Mouse (Mus musculus) liver, embryonic 13.5 days (tissue): ENCODE measurements around the gene Prr12. TPM values are rescaled to one million over a fixed set of nuclear protein-coding genes. Genes with fewer than 3 reads are reported as not detected.
A peak's percentile ranks its signal among the peaks of the same experiment; 100 is the strongest.

Source experiments
- ATAC-seq: fragments of 200-750 bp; cut with Nextera tagmentation; 2 replicates; pipeline ENCODE4 v1.8.0; 2017; ENCODE audit warnings: low read depth, mild to moderate bottlenecking, moderate number of reproducible peaks, moderate library complexity
- DNase-seq: peaks from one replicate; pipeline ENCODE4 v3.0.0; 2022
- H3K27ac ChIP-seq: fragments of 300-500 bp; sonication (generic); 2 replicates; pipeline ENCODE4 v1.5.1; 2015; ENCODE audit warnings: moderate library complexity, mild to moderate bottlenecking, inconsistent platforms
- H3K27me3 ChIP-seq: fragments of 300-500 bp; sonication (generic); 2 replicates; pipeline ENCODE4 v1.6.1; 2015; ENCODE audit warnings: mild to moderate bottlenecking, inconsistent platforms
- H3K36me3 ChIP-seq: fragments of 300-500 bp; sonication (generic); 2 replicates; pipeline ENCODE4 v1.6.1; 2015; ENCODE audit warnings: mild to moderate bottlenecking, inconsistent platforms
- H3K4me1 ChIP-seq: fragments of 300-500 bp; sonication (generic); replicated peaks from 2 replicates; pipeline ENCODE4 v1.6.1; 2015; ENCODE audit warnings: inconsistent platforms
- H3K4me2 ChIP-seq: fragments of 300-500 bp; sonication (generic); 2 replicates; pipeline ENCODE4 v1.6.1; 2015; ENCODE audit warnings: inconsistent platforms, mild to moderate bottlenecking, moderate library complexity
- H3K4me3 ChIP-seq: fragments of 300-500 bp; sonication (generic); replicated peaks from 2 replicates; pipeline ENCODE4 v1.5.1; 2015; ENCODE audit warnings: mild to moderate bottlenecking, inconsistent platforms
- H3K9ac ChIP-seq: fragments of 300-500 bp; sonication (generic); 2 replicates; pipeline ENCODE4 v1.6.1; 2015; ENCODE audit warnings: mild to moderate bottlenecking, inconsistent platforms
- H3K9me3 ChIP-seq: fragments of 300-500 bp; sonication (generic); replicated peaks from 2 replicates; pipeline ENCODE4 v1.6.1; 2016; ENCODE audit warnings: inconsistent platforms
- WGBS: fragments of 180-500 bp; shearing (Covaris S2); methylation state at CpG from one replicate; pipeline ENCODE4 v1.1.7; 2015; ENCODE audit not compliant: insufficient replicate concordance; 5-methylcytosine and 5-hydroxymethylcytosine counted together
- polyA plus RNA-seq: library from polyadenylated mRNA; unstranded; fragments of >200 nt; fragmentation: Nextera tagmentation; extraction: Ambion mirVana; gene quantifications from 2 replicates; pipeline ENCODE4 v1.2.1, GENCODE M21; 2015

Gene Prr12
- polyA plus RNA-seq, 1 experiment from 2014 or later: 2.2 TPM

DNA sequence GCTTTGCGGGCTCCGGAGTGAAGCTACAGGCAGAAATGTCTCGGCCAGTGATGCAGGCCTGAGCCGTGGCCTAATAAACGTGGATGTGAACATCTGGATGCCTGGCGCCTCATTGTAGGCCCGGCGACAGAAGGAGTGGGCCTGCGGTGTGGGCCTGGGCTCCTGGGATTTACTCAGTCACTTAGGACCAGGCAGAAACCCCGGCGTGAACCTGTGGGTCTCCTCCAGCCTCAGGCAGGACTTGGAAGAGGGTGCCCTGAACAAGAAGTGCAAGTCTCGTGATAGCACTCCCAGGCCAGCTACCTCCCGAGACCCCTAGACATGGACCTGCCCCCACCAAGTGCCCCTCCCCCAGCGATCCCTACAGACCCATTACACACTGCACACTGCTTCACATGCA lies 24.6 kb upstream of the Prr12 start:
- Histone ChIP-seq H3K27me3 (no peaks in the 10 kb centered on the region), H3K9ac (no peak overlapping the region), H3K9me3 (no peaks in the 10 kb centered on the region), H3K36me3 (peaks cover 45% of the 10 kb centered on the region), H3K4me3 (no peak overlapping the region), H3K4me1 (peaks cover 48% of the 10 kb centered on the region), H3K4me2 (no peak overlapping the region), H3K27ac (no peak overlapping the region)
- WGBS: 85% methylated on average over 14 of the region's 14 CpGs
- DNase-seq: no peak
- ATAC-seq: no peak

DNA sequence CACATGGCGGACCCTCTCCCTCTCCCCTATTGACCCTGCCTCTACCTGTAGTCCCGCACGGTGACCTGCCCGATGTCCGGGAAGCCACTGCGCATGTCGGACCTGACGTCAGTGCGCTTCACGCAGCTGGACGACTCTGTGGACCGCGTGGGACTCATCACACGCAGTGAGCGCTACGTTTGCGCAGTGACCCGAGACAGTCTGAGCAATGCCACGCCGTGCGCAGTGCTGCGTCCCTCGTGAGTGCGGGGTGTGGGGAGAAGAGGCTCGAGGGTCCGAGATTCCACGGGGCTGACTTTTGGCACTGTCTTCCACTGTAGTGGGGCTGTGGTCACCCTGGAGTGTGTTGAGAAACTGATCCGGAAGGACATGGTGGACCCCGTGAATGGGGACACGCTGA lies 23.8 kb upstream of the Prr12 start:
- H3K4me1 ChIP-seq: peaks cover 40% of the 10 kb centered on the region
- ATAC-seq: no peak
- H3K27ac ChIP-seq: no peak overlapping the region
- H3K9ac ChIP-seq: no peak overlapping the region
- peaks cover 45% of the 10 kb centered on the region for H3K36me3 ChIP-seq
- no peaks in the 10 kb centered on the region for H3K9me3 ChIP-seq
- H3K4me3 ChIP-seq: no peak overlapping the region
- H3K27me3 ChIP-seq: no peaks in the 10 kb centered on the region
- no peak for DNase-seq
- 86% methylated on average over 30 of the region's 30 CpGs for WGBS
- no peak overlapping the region for H3K4me2 ChIP-seq

DNA sequence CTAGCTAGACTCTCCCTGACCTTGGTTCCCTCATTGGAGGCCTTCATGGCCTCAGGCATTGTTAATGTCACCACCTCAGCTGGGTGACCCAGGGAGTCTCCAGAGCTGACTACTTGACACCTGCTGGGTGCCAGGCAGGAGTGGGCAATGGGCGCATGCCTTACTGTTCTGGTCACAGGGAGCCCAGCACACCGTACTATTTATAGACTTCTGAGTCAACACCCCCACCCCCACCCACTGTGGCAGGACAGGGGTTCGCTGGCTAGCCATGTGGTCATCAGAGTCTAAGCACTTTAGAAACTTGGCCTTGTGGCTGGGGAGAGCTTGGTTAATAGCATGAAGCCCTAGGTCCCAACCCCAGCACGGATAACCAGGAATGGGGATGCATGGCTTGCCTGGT lies 22.7 kb upstream of the Prr12 start:
- peaks cover 31% of the 10 kb centered on the region for H3K4me1 ChIP-seq
- peaks cover 45% of the 10 kb centered on the region for H3K36me3 ChIP-seq
- DNase-seq (no peak), ATAC-seq (0 out of 2 replicates have a peak, but pooled peaks have one; percentile 8)
- no peak overlapping the region for H3K4me2 ChIP-seq
- no peaks in the 10 kb centered on the region for H3K27me3 ChIP-seq
- no peak overlapping the region for H3K4me3 ChIP-seq
- no peaks in the 10 kb centered on the region for H3K9me3 ChIP-seq
- H3K27ac ChIP-seq: no peak overlapping the region; the same call in 1 of the 2 replicates
- 0 out of 2 replicates have a peak overlapping the region, but pooled peaks have one; percentile 15 for H3K9ac ChIP-seq
- WGBS: 67% methylated on average over 4 of the region's 4 CpGs

DNA sequence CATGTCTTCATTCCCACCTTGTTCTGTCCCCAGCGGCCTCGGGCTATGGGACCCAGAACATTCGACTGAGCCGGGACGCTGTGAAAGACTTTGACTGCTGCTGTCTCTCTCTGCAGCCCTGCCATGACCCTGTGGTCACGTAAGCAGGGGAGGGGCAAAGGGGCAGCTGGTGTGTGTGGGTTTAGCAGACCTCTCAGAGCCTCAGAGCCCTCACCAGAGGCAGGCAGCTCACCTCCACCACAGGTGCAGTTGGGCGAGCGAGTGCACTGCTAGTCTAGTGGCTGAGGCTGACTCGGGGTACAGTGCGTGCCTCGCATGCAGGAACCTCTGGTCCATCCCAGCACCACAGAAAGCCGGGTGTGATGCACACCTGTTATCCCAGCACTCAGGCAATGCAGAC lies 21.3 kb upstream of the Prr12 start:
- DNase-seq (no peak), ATAC-seq (no peak)
- Histone ChIP-seq H3K27me3 (no peaks in the 10 kb centered on the region), H3K9me3 (no peaks in the 10 kb centered on the region), H3K9ac (no peak overlapping the region), H3K27ac (no peak overlapping the region), H3K36me3 (peaks cover 45% of the 10 kb centered on the region), H3K4me3 (no peak overlapping the region), H3K4me1 (peaks cover 27% of the 10 kb centered on the region), H3K4me2 (no peak overlapping the region)
- 82% methylated on average over 12 of the region's 12 CpGs for WGBS

DNA sequence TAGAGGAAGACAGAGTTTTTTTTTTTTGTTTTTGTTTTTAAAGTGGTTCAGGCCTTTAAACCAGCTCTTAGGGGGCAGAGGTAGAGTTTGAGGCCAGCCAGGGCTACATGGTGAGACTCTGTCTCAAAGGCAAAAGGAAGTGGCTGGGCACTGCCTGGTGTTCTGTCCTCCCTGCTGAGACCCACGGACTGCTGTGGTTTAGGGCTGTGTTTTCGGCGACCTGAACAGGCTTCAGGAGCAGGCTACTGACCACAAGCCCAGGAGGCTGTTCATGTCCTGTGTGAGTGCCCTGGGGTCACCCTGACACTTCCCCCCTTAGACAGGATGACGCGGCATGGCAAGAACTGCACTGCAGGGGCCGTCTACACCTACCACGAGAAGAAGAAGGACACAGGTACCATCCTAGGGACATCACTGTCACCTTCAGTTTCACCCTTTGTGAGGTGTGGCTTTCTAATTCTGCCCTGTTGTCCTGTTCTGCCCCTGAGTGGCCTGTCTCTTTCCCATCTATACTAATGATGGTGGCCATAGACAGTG lies 20.6 kb upstream of the Prr12 start:
- Histone ChIP-seq H3K27me3 (no peaks in the 10 kb centered on the region), H3K4me2 (no peak overlapping the region), H3K4me3 (no peak overlapping the region), H3K9me3 (no peaks in the 10 kb centered on the region), H3K27ac (no peak overlapping the region), H3K36me3 (peaks cover 45% of the 10 kb centered on the region), H3K4me1 (peaks cover 31% of the 10 kb centered on the region), H3K9ac (0 out of 2 replicates have a peak overlapping the region, but pooled peaks have one; percentile 22)
- DNase-seq (no peak), ATAC-seq (no peak)
- 50% methylated on average over 7 of the region's 7 CpGs for WGBS

DNA sequence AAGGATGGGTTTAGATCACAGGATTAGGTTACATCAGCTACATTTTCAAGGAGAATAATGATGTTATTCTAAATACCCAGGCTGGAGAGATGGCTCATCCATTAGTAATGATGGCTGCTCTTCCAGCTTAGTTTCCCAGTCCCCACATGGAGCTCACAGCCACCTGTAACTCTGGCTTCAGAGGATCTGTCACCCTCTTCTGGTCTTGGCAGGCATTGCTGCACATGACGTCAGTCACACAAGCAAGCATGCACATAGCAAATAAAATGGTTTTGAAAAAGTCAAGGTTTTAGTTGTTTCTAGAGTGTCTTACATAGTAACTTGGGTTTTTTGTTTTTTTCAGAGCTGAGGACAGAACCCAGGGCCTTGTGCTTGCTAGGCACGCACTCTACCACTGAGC lies 19.5 kb upstream of the Prr12 start:
- peaks cover 41% of the 10 kb centered on the region for H3K36me3 ChIP-seq
- 72% methylated on average over 2 of the region's 2 CpGs for WGBS
- ATAC-seq: no peak
- DNase-seq: no peak
- H3K4me2 ChIP-seq: no peak overlapping the region
- no peak overlapping the region for H3K9ac ChIP-seq
- H3K4me1 ChIP-seq: peaks cover 37% of the 10 kb centered on the region
- no peak overlapping the region for H3K4me3 ChIP-seq
- no peaks in the 10 kb centered on the region for H3K9me3 ChIP-seq
- H3K27ac ChIP-seq: no peak overlapping the region
- H3K27me3 ChIP-seq: no peaks in the 10 kb centered on the region

DNA sequence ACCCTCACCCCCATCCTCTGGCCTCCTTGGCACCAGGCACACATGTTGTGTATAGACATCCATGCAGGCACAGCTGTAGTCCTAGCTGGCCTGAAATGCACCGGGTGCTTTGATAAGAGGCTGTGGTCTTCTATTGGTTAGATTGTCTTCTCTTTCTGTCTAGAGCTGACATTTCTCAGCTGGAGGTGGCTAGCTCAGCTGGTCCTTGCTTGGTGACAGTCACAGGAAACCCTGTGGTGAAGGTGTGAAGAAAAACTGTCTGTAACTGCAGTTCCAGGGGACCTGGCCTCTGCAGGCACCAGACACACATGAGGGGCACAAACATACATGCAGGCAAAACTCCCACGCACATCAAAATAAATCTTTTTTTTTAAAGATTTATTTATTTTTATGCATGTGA lies 17.0 kb upstream of the Prr12 start:
- WGBS: 53% methylated on average over 2 of the region's 2 CpGs

DNA sequence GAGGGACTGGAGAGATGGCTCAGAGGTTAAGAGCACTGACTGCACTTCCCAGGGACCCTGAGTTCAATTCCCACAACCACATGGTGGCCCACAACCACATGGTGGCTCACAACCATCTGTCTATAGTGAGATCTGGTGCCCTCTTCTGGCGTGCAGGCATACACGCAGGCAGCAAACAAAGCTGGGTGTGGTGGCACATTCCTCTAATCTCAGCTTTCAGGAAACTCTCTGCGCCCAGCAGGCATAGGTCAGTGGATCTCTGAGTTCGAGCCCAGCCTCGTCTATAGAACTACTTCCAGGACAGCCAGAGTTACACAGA lies 15.3 kb upstream of the Prr12 start:
- Histone ChIP-seq H3K9me3 (no peaks in the 10 kb centered on the region), H3K36me3 (0 out of 2 replicates have a peak, but pooled peaks cover 3% of the 10 kb centered on the region), H3K4me1 (peaks cover 42% of the 10 kb centered on the region), H3K27me3 (no peaks in the 10 kb centered on the region), H3K9ac (no peak overlapping the region), H3K4me3 (no peak overlapping the region), H3K27ac (no peak overlapping the region), H3K4me2 (no peak overlapping the region)
- ATAC-seq: peak; percentile 37
- 15% methylated on average over 5 of the region's 5 CpGs for WGBS
- peak; percentile 62 for DNase-seq

More for the DNA sequence above, 17.0 kb upstream of the Prr12 start:
- no peak overlapping the region for H3K4me3 ChIP-seq
- no peaks in the 10 kb centered on the region for H3K9me3 ChIP-seq
- peaks cover 15% of the 10 kb centered on the region for H3K36me3 ChIP-seq
- H3K27ac ChIP-seq: no peak overlapping the region
- ATAC-seq (no peak), DNase-seq (no peak)
- H3K27me3 ChIP-seq: no peaks in the 10 kb centered on the region
- H3K9ac ChIP-seq: no peak overlapping the region
- H3K4me2 ChIP-seq: no peak overlapping the region
- H3K4me1 ChIP-seq: peaks cover 36% of the 10 kb centered on the region

DNA sequence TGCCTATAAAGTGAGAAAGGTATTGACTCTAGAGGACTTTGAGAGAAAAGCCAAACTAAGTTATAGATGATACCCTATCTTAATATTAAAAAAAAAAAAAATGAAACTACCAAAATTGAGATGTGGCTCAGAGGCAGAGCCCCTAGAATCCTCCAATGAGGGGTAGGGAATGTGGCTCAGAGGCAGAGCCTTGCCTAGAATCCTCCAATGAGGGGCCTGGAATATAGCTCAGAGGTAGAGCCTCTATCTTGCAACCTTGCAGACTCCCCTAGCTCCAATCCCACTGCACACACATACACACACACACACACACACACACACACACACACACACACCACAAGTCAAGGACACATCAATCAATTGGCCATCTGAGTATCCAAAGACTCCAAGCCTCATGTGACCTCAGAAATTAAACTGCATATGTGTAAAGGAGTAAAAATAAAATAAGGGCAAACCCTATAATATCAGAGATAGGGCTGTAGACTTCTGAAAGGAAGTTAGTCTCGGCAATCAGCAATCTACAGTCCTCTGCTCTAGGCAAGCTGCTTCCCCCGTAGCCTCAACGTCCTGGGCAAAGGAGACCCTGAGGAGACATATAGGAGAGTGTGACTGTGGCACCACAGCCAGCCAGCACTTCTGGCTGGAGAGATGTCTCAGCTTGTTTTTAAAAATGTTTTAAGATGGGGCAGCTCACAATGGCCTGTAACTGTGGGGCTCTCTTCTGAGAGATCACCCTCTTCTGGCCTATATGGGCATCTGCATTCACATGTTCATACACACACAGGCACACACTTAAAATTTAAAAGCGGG lies 14.7 kb upstream of the Prr12 start:
- Histone ChIP-seq H3K27ac (no peak overlapping the region), H3K4me1 (peaks cover 40% of the 10 kb centered on the region), H3K4me2 (no peak overlapping the region), H3K27me3 (no peaks in the 10 kb centered on the region), H3K9ac (no peak overlapping the region), H3K4me3 (no peak overlapping the region), H3K9me3 (no peaks in the 10 kb centered on the region), H3K36me3 (0 out of 2 replicates have a peak, but pooled peaks cover 3% of the 10 kb centered on the region)
- ATAC-seq (peak; percentile 23), DNase-seq (no peak)
- WGBS: 49% methylated on average over 4 of the region's 4 CpGs

DNA sequence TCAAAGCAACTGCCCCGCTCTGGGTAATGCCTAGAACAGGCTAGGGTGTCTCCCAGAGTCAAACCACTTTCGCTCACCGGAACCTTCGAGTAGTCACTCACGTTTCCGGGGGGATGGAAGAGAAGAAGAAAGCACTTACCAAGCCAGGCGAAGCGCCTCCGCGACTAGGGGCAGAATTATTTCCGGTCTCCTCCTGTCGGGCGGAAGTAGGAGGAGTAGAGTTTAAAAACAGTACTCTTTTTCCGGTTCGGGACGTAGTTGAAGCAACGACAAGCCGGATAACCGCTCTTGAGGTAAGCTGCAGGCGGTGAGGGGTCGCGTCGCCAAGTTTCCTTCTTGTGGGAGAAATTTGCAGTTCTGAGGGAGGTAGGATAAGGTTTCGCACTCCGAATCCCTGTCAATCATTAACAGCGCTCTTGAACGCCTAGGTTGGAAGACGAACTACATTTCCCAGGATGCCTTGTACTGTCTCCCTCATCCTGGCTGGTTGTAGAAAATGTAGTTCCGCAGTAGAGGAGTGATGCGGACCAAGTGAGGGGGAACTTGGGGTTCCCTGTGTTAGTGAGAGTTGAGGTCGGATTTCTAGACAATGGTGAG lies 9.7 kb upstream of the Prr12 start, which contains the start of the genes Nosip and Prrg2:
Gene Nosip (plus strand): TSS at position 191 of the 597 bp plus-strand sequence.
Gene Prrg2 (minus strand): TSS at position 439 of the 597 bp plus-strand sequence.
- ATAC-seq (peak; percentile 88), DNase-seq (peak; percentile 93)
- Histone ChIP-seq H3K4me3 (peak within 1 kb of the TSS; percentile 73), H3K4me1 (peaks cover 51% of the 10 kb centered on the region), H3K9ac (peak within 1 kb of the TSS; percentile 64), H3K9me3 (no peaks in the 10 kb centered on the region), H3K36me3 (no peaks in the 10 kb centered on the region), H3K27me3 (no peaks in the 10 kb centered on the region), H3K4me2 (peak within 1 kb of the TSS; percentile 78), H3K27ac (peak within 1 kb of the TSS; percentile 74)
- under 1% methylated on average over 31 of the region's 31 CpGs for WGBS

DNA sequence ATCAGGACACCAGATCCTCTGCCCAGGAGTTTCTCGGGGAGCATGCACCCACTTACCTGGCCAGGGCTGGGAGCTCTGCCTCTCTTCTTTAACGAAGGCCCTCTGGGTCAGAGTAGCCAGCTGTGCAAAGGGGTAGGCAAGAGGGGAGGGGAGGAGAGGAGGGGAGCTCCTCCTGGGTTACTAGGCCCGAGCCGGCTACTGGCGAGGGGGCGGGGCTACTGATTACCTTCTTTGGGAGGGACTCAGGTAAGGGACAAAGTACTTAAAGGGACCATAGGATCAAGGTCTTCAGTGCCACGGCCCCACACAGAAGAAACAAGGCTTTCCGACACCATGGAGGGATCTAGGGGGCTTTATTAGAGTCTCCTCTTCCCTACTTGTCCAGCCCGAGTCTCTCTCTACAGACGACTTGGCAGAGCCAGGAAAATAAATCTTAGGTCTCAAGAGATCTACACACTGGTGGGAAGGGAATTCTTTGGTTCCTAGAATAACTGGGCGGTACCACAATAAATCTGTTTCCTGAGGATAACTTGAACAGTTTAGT lies 8.9 kb upstream of the Prr12 start:
- H3K36me3 ChIP-seq: no peaks in the 10 kb centered on the region
- H3K27me3 ChIP-seq: no peaks in the 10 kb centered on the region
- DNase-seq (no peak), ATAC-seq (peak; percentile 9; the same call in 1 of the 2 replicates)
- 29% methylated on average over 11 of the region's 11 CpGs for WGBS
- H3K4me2 ChIP-seq: peak overlapping the region; percentile 78
- no peaks in the 10 kb centered on the region for H3K9me3 ChIP-seq
- peak overlapping the region; percentile 64 for H3K9ac ChIP-seq
- H3K27ac ChIP-seq: peak overlapping the region; percentile 74
- peaks cover 49% of the 10 kb centered on the region for H3K4me1 ChIP-seq
- H3K4me3 ChIP-seq: peak overlapping the region; percentile 73
